Mouse (Mus musculus): ENCODE data around the gene Kcmf1. TPM values are rescaled to one million over a fixed set of nuclear protein-coding genes. Genes with fewer than 3 reads are reported as not detected.
A peak's percentile ranks its signal among the peaks of the same experiment; 100 is the strongest.
"Not testable (repeated sequence)": the region's sequence is repeated elsewhere in the genome, so short reads cannot be mapped to it uniquely, and the experiment has no call there.

The Kcmf1 gene
- total RNA-seq, 2 experiments from 2014 or later = 128 to 136 TPM

DNA sequence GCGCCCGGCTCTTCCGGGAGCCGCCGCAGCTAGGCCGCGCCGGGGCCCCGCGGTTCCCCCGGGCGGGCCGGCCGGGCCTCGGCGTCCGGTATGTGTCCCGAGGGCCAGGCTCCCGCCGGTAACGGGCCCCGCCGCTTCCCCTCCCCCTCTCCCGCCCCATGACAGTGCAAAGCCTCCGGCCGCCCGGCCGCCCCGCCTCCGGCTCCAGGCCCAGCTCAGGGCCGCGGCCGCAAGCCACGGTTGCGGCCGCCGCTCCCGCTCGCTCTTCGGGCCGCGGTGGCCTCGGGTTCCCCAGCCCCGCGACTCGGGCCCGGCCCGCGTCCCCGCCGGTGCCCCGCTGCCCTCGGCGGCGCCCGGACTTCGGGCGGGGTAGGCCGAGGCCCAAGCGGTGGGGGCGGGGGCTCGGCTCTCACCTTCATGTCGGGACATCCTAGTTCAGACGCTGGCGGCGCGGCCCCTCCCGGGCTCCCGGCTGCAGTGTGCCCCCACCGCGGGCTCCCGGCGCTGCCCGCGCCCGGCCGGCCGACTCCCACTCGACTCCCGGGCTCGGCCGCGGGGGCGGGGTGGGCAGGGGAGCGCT lies 488 bp downstream of the Kcmf1 start:
- DNase-seq = no peak

DNA sequence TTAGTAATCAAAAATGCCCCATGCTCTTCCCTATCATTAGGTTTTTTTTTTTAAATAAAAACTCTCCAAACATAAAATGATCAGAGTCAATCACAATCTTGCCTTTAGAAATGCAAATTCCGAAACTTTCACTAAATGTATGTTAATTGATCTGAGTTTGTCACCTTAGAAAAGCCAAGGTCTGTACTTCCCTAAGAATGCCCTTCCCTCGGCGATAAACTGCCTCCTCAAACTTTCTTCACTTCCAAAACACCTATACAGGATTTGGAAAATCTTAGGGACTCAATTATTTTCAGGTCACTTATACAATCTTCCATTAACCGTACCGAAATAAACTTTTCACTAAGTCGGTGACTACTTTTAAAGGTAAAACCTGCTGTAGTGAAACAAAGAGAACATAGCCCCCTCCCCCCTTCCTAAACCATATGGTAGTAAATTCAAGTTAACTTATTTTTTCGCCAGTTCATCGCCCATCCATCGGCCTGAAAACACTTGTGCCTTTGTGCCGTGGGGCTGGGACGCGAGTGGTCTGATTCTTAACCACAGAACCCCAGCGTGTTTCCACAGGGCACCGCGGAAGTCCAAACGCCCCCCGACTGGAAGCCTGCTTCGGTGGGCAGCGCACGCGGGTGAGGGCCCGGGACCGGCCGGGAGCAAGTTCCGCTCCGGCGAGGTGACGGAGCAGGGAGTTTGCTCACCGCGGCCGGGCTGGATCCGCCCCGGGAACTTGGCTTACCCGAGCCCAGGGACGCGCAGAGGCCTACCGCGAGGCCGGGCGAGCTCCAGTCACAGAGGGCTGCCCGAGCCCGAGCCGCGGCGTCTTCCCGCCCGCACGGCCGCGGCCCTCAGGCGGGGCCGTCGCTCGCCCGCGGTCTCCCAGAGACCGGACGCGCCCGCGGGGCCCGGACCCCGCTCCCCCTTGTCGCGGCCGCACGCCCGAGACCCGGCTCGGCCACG lies 1.3 kb downstream of the Kcmf1 start:
- peak; percentile 59 for DNase-seq

DNA sequence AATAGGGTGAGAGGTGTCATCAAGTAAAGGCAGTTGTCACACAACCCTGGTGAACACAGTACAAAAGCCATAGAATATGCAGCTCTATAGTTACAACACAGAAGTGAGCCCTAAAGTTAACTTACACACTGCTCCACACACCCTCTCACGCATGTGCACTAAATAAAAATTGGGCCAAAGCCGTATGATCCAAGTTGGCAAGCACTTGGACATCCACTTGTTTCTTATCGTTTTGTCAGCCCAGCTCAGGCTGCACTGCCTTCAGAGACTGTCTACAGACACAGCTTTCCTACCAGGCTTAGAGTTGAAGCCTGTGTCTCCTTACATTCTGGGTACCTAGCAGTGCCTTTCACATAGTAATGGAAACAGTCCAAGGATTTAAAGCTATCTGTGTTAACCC lies 4.8 kb downstream of the Kcmf1 start:
- DNase-seq = no peak

DNA sequence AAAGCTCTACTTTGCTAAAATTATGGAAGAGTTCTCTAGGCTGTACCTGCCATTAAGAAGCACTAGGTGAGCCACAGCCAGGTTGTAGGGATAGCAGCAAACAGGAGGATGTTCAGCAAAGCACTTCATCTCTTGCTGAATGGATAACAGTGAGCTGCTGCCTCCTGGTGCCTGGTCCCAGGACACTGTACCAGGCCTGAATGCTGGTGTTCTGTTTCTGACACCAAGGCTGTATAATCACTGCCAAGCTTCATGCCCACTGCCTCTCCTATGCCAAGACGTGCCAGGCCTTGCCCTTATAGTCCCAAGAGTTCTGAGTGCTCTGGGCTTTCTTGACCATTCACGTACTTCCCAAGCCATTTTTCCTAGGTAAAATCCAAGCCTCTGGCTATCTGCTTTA lies 8.5 kb downstream of the Kcmf1 start:
- peak; percentile 53 for DNase-seq

DNA sequence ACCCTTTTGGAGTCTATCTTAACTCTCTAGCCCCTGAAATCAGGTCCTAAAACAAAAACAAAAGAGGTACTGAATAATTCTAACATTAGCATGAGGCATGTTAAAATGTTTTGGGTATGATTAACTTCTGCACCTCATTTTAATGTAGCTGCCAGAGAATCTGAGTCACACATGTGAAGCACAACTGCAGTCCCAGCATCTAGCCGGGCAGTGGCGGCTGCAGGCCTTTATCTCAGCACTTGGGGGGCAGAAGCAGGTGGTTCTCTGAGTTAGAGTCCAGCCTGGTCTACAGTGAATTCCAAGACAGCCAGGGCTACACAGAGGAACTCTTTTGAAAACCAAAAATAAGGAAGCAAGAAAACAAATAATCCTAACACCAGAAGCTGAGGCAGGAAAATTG lies 11.1 kb downstream of the Kcmf1 start:
- DNase-seq = no peak

DNA sequence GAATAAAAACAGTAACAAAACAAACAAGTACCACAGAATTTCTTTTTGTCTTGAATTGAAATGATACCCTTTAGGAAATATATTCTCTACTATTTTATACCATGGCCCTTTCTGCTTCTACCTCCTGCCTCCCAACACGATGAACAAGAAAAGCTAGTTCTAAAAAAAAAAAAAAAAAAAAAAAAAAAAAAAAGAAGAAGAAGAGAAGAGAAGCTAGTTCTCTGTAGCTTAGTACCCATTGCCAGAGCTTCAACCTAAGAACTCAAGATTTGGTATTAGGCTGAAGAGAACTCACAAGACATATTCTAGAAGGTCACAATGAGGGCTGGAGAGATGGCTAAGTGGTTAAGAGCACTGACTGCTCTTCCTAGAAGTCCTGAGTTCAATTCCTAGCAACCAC lies 14.5 kb downstream of the Kcmf1 start:
- DNase-seq = no peak

DNA sequence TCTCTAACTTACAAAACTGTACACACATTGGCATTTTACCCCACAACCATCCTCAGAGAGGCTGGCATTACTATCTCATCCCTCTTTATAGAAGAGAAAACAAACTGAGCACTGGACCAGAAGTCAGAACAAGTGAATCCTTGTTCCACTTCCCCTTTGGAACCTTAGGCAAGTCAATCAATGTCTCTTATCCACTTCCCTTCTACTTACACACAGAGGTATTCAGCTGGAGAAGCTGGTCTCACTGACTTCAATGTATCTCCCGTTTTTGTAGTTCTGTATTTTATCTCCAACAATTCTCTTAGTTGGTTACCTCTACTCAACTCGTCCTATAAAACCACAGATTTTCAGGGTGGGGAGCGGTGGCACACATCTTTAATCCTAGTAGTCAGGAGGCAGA lies 15.0 kb downstream of the Kcmf1 start:
- no peak for DNase-seq

DNA sequence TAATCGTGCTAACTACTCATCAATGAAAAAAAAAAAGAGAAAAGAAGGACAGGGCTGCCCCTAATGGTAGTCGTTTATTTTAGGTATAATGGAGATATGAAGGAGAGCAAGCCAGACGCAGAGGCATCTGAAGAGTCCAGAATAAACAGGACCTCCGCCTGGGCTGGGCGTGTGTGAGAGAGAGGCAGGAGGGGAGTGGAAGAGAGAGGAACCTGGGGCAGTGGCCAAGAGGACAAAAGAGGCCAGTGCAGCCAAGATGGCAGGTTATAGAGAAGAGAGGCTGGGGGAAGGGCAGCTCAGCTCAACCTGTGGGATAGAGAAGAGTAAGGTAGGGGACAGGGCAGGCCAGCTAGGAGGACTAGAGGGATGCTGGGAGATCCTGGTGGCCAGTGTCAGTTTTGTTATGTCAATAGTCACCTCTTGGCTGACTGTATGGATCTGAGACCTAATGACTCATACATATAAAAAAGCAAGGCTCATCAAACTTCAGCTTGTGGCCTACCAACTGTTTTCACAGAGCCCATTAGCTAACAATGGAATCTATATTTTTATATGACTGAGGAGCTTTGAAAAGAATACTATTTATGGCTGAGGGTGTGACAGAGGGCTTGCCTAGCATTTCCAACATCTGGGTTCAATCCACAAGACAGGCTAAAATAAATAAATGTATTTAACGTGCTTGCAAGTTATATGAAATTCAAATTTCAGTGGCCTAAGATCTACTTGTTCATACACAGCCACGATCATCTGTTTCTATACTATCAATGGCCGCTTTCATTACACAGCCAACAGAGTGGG lies 16.9 kb downstream of the Kcmf1 start:
- DNase-seq = no peak

DNA sequence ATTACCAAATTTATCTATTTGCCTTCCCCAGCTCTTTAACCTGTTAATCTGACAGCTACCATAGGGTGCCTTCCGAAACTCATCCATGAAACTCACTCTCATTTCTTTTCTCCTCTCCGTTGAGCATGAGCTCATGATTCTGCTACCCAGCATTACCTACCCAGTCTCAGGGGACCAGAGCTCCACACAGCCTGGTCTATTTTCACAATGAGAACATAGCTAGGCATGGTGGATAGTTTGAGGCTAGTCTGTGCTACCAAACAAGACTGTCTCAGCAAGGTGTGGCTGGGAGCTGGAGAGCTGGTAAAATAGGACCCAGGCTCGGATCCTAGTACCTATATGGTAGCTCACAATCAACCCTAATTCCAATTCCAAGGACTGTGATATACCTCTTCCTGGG lies 17.6 kb downstream of the Kcmf1 start:
- DNase-seq = no peak

DNA sequence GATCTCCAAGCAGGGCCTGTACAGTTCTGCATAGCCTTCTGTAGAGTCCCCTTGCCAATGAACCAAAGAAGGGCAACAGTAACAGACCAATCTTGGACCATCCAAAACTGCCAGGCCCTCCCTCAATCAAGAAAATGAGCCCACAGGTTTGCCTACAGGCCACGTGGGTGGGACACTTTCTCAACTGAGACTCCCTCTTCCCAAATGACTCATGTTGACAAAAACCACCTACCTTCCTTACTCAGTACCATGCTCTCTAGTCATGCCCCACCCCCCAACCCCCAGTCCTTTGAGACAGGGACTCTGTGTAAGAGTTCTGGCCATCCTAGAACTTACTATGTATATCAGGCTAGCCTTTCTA lies 18.2 kb downstream of the Kcmf1 start:
- DNase-seq = no peak

DNA sequence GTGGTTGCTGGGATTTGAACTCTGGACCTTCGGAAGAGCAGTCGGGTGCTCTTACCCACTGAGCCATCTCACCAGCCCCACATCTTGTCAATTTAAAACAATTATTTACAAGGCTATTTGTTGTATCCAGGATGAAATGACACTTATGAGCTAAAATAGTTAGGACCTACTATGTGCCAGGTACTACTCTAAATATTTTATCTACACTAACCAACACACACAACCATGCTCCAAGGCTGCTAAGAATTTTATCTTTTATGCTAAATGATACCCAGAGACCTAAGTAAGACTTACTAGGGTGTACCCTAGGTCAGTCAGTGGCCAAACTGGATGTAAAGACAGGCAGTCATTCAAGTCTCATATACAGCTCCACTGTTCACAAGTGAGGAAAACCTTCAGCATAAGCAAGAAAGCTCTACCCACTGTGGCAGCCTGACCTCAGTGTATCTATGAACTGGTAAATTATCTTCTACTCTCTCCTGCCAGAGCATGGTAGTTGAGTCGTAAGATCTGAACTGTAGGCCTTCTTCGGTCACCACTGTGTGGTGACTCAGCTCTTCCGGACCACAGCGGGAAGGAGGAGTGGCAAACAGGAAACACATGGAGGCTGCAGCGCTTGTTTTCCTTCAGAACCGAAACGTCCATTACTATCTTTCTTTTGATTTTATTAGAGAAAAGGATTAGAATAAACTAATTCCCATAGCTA lies 18.7 kb downstream of the Kcmf1 start:
- DNase-seq = no peak

DNA sequence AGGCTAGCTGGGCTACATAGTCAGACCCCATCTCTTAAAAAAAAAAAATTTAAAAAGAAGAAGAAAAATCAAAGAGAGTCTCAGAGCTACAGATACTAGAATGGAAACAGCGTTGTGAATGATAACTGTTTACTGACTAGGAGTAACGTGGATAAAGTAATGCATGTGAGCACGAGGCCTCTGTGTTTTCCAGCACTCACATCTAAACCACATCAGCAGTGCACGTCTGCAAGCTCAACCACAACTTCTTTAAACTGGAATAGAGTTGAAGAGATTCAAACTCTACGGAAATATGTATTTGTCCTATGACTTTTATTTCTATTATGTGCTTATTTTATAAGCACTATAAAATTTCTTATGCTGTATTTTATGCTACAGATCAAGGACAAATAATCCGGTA lies 23.1 kb downstream of the Kcmf1 start:
- no peak for DNase-seq

DNA sequence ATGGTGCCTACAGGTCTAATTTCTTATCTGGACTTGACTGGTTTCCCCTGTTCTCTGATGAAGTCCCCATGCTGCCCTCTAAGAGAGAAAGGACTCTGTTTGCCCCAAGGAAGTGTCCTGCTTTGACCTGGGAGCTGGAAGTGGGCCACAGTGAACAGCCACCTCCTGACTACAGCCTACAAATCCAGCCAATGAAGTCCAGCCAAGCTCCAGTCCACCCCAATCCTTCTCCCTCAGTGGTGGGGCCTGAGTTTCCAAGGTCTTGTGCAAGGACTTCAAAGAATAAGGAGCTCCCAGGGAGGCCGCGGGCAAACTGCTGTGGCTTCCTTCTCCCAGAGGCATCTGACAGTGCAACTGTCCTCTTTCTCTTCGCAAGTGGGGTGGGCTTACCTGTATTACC lies 26.4 kb downstream of the Kcmf1 start:
- peak; percentile 77 for DNase-seq

DNA sequence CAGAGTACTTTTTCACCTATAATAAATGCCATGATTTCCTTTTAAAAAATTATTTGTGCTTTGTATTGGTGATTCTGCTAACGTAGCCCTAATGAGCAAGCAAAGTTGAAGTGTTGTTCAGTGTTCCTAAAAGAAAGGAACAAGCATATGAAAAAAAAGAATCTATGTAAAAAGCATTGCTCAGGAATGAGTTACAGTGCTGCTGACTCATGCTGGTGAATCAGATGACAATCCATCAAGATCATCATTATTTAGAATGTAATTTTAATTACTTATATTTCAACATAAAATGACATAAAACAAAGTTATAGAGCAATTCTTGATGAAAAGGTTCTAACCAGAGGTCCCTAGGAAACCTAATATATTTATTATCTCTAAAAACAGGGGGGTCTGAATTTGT lies 27.5 kb downstream of the Kcmf1 start:
- DNase-seq = no peak

DNA sequence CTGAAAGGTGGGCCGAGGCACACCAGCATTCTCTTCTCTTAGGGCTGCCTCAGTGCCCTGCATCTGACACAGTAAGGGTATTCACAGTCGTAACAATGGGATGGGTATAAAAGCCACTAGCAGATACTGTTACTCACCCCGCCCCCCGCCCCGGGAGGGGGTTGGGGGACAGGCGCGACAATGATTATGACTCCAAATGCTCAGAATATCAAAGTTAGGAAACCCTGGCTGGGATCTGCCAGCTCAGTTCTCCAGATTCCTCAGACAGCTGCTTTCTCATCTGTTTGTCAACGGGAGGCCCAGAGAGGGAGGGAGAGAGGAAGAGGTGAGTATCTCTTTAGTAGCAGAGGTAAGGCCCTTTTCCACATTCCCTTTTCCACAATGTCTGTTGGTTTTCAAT lies 30.2 kb downstream of the Kcmf1 start:
- no peak for DNase-seq

DNA sequence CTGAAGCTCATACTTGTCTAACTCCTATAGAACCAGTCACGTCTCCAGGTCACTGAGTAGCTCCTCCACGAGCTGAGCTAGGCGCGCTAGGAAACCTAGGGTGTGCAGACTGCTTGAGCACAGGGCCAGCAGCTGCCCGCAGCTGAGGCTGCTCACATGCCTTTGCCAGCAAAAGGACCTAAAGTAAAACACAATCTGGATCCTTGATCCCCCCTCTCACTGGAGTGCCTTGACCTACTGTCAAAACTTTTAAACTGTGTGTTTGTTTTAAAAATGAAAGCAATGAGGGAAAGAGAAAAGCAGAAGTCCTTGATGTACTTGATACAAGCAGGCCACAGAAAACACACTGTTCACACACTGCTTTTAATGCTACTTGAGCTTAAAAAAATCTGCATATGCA lies 31.1 kb downstream of the Kcmf1 start:
- DNase-seq = no peak

DNA sequence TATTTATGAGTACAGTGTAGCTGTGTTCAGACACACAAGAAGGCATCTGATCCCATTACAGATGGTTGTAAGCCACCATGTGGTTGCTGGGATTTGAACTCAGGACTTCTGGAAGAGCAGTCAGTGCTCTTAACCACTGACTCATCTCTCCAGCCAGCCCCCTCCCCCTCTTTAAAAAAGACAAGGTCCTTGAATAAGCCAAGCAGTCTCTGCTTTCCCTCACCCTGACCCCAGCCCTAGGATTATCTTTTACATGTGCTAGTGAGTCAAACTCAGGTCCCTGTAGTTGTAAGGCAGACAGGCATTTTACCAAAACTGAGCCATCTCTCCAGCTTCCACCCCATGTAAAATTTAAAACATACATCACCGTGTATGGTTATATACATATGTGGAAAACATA lies 32.0 kb downstream of the Kcmf1 start:
- no peak for DNase-seq

DNA sequence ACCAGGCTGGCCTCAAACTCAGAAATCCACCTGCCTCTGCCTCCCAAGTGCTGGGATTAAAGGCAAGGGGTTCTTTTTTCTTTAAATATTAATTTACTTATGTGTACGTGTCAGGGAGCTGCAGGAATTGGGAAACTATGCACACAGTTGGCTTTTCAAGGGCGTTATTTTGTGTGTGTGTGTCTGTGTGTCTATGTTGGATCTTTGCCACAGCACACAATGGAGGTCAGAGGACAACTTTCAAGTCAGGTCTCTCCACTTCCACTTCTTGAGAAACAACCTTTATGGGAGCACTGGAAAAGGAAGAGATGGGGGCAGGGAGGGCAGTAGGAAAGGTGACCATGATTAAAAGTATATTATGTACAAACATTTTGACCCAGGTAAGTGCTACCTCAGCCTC lies 33.5 kb downstream of the Kcmf1 start:
- DNase-seq = no peak

DNA sequence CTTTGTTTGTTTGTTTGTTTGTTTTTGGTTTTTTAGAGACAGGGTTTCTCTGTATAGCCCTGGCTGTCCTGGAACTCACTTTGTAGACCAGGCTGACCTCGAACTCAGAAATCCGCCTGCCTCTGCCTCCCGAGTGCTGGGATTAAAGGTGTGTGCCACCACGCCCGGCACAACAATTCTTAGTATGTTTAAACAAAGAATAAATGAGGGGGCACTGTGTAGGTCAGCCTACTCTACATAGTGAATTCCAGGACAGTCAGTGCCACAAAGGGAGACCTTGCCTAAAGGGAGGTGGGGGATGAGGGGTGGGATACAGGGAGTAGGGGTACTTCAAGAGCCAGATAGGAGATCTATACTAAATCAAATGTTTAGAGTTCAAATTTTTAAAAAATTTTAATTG lies 37.1 kb downstream of the Kcmf1 start:
- DNase-seq = not testable (repeated sequence)

DNA sequence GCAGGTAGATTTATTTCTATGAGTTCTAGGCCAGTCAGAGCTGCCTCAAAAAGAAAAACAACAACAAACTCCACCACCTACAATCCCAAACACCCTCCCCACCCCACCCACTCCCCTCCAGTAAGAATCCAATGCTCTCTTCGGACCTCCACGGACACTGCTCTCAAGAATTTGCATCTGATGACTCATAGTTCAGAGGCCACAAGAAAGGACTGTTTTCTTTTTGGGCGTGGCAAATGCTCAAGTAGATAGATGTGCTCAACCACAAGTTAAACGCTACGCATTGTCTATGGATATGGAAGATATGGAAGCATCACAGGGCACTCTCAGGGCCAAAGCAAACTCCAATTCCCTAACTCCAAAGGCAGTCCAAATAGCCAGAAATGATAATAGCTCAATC lies 45.5 kb downstream of the Kcmf1 start:
- no peak for DNase-seq

DNA sequence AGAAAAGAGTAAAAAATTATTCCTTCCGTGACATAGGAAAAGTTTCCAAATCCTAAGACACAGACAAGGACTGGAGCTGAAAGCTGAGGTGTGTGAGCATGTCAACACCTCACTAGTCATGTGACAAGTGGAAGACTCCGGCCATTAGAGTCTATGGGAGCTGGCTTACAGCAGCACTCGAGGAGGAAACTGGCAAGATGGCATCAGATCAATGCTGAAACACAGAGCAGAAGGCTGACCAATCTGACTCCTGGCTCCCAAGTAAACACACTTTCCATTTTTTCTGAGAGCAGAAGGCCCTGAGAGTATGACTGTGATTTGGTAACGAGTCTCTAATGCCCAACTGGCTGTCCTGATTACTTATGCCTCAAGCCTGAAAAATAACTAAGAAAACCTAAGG lies 47.6 kb downstream of the Kcmf1 start:
- DNase-seq = no peak

DNA sequence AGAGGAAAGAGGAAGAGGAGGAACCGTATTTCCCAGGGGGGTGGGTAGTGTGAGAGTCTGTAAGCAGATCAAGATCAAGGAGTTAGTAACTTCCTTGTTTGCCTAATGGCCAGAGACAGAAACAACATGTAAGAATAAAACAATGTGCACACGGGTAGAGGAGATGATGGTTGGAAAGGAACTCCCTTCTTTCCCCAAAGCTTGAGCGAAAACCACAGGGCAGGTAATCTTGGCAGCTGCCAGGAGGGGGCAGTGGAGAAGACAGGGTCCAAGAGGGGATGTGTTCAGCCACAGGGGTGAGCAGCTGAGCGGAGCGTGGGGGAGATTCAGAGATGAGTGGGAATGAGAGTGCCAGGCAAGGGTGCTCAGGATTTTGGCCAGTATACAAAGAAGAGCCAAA lies 48.1 kb downstream of the Kcmf1 start:
- no peak for DNase-seq
